Mouse (Mus musculus): ENCODE data around the gene Bcar3. TPM values are rescaled to one million over a fixed set of nuclear protein-coding genes. Genes with fewer than 3 reads are reported as not detected.

The Bcar3 gene
- polyA plus RNA-seq, 1 experiment from 2014 or later = 14.0 TPM

DNA sequence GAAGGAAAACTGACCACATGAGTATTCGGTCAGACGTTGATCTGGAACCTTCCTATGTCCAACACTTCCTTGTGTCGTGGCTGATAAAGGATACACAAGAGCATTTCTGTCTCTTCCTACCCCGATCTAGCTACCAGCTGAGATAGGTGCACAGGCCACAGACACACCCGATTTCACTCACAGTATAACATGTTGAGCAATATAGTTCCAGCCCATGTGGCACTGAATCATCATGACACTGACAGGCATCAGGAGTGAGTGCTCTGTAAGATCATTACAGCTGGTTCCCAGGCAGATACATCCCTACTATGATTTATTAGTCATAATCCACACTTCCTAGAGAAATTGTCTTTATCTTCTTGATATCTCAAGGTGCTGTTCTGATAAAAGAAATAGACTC lies 54.7 kb downstream of the Bcar3 start:
- no peaks in the 10 kb centered on the region for H3K36me3 ChIP-seq (ENCODE audit: insufficient read depth)
- peaks cover 5% of the 10 kb centered on the region for H3K4me1 ChIP-seq (ENCODE audit: insufficient read depth)
- ATAC-seq (ENCODE audit: insufficient read depth) (no peak), DNase-seq (no peak)
- H3K27me3 ChIP-seq (ENCODE audit: insufficient read depth, low read length) = no peaks in the 10 kb centered on the region
- H3K9ac ChIP-seq = no peak overlapping the region
- no peaks in the 10 kb centered on the region for H3K9me3 ChIP-seq (ENCODE audit: low read depth, low read length)
- no peak overlapping the region for H3K4me2 ChIP-seq
- H3K27ac ChIP-seq (ENCODE audit: low read depth) = no peak overlapping the region
- 78% methylated on average over 5 of the region's 5 CpGs for WGBS
- TF ChIP-seq CTCF (IDR thresholded peaks at IDR 0.05; ENCODE audit: low read depth) = no peak
- no peak overlapping the region for H3K4me3 ChIP-seq (ENCODE audit: low read depth, low read length)

DNA sequence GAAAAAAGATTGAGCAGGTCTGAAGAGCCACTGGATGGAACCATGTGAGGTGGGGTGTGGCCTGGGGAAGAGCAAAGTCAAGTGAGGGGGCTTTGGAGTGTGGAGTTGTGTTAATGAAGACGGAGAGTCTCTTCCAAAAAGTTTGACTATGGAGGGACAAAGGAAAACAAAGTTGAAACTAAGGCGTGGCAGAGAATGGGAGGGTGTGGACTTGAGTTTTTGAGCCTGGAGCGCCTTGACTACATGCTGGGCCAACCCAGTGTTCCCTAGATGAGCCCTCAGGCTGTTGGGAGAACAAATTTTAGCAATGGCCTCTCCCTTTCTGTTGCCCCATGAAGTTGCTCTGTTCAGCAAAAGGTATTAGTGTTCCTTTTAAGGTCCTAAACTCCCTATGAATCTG lies 58.9 kb downstream of the Bcar3 start:
- H3K27me3 ChIP-seq (ENCODE audit: insufficient read depth, low read length) = no peaks in the 10 kb centered on the region
- H3K9me3 ChIP-seq (ENCODE audit: low read depth, low read length) = no peaks in the 10 kb centered on the region
- H3K9ac ChIP-seq = no peak overlapping the region
- no peak overlapping the region for H3K4me2 ChIP-seq
- no peak overlapping the region for H3K27ac ChIP-seq (ENCODE audit: low read depth)
- no peak overlapping the region for H3K4me3 ChIP-seq (ENCODE audit: low read depth, low read length)
- no peaks in the 10 kb centered on the region for H3K36me3 ChIP-seq (ENCODE audit: insufficient read depth)
- no peak for TF ChIP-seq CTCF (IDR thresholded peaks at IDR 0.05; ENCODE audit: low read depth)
- ATAC-seq (ENCODE audit: insufficient read depth) (no peak), DNase-seq (no peak)
- WGBS = 85% methylated on average over 3 of the region's 3 CpGs
- no peaks in the 10 kb centered on the region for H3K4me1 ChIP-seq (ENCODE audit: insufficient read depth)

DNA sequence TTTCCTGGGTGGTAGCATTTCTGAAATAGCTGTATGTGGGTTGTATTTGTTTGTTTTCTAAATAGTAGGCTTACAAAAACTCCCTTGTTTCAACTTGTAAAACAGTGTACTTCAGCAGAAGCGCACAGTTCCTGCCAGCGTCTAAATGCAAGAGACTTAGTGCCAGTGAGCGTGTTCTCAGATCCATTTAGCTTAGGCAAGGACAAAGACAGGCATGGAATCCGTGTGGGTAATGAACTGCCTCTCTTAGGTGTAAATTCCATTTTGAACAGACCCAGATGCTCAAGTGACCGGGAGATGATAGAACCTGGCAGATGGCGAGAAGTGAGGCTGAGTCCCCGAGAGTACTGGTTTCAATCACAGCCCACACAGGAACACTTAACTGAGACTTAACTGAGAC lies 65.5 kb downstream of the Bcar3 start:
- Histone ChIP-seq H3K27me3 (ENCODE audit: insufficient read depth, low read length) (no peaks in the 10 kb centered on the region), H3K36me3 (ENCODE audit: insufficient read depth) (no peaks in the 10 kb centered on the region), H3K4me2 (no peak overlapping the region), H3K9me3 (ENCODE audit: low read depth, low read length) (no peaks in the 10 kb centered on the region), H3K4me1 (ENCODE audit: insufficient read depth) (peaks cover 3% of the 10 kb centered on the region; the same call in 1 of the 2 replicates), H3K9ac (no peak overlapping the region), H3K27ac (ENCODE audit: low read depth) (no peak overlapping the region), H3K4me3 (ENCODE audit: low read depth, low read length) (no peak overlapping the region)
- WGBS = 75% methylated on average over 7 of the region's 7 CpGs
- ATAC-seq (ENCODE audit: insufficient read depth) (no peak), DNase-seq (no peak)
- no peak for TF ChIP-seq CTCF (IDR thresholded peaks at IDR 0.05; ENCODE audit: low read depth)

DNA sequence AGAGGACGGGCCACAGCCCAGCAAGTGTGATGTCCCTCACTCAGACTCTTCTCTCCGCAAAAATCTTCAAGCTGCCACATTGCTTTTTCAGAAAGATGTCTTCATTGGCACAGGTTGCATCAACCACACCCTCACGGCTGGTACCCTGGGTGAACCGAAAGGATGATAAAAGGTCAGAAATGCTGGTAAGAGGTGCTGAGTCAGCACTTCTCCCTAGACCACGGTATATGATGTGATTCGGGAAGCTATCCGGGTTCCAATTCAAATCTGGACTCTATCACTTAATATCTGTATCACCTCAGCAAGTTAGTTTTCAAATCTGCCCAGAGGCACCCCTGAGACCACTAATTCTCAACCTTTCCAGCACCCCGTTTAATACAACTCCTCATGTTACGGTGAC lies 66.0 kb downstream of the Bcar3 start:
- Histone ChIP-seq H3K4me2 (no peak overlapping the region), H3K9ac (no peak overlapping the region), H3K27me3 (ENCODE audit: insufficient read depth, low read length) (no peaks in the 10 kb centered on the region), H3K9me3 (ENCODE audit: low read depth, low read length) (no peaks in the 10 kb centered on the region), H3K27ac (ENCODE audit: low read depth) (no peak overlapping the region), H3K4me1 (ENCODE audit: insufficient read depth) (peaks cover 9% of the 10 kb centered on the region), H3K36me3 (ENCODE audit: insufficient read depth) (no peaks in the 10 kb centered on the region), H3K4me3 (ENCODE audit: low read depth, low read length) (no peak overlapping the region)
- DNase-seq = no peak
- ATAC-seq (ENCODE audit: insufficient read depth) = no peak
- no peak for TF ChIP-seq CTCF (IDR thresholded peaks at IDR 0.05; ENCODE audit: low read depth)
- 89% methylated on average over 9 of the region's 9 CpGs for WGBS

DNA sequence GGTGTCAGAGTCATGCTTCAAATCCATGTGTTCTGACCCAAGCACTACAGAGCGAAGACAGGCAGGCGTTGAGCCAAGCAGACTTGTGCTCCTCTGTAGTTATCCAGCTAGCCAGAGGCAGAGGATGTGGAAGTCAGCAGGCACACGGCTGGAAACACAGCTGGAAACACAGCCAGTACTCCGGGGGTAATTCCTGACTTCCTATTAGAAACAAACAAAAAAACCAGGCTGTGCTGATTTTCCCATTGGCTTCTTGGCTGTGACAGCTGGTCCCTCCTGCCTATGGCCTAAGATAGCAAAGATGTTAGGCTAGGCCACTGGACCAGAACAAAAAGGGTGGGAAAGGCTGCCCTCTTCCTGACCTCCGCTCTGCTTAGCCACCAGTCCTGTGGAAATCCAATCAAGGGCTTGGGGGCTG lies 66.8 kb downstream of the Bcar3 start:
- no peak for TF ChIP-seq CTCF (IDR thresholded peaks at IDR 0.05; ENCODE audit: low read depth)
- Histone ChIP-seq H3K4me3 (ENCODE audit: low read depth, low read length) (no peak overlapping the region), H3K9me3 (ENCODE audit: low read depth, low read length) (no peaks in the 10 kb centered on the region), H3K36me3 (ENCODE audit: insufficient read depth) (no peaks in the 10 kb centered on the region), H3K4me1 (ENCODE audit: insufficient read depth) (peaks cover 16% of the 10 kb centered on the region), H3K4me2 (no peak overlapping the region), H3K27ac (ENCODE audit: low read depth) (no peak overlapping the region), H3K27me3 (ENCODE audit: insufficient read depth, low read length) (no peaks in the 10 kb centered on the region), H3K9ac (no peak overlapping the region)
- ATAC-seq (ENCODE audit: insufficient read depth) = no peak
- peak; percentile 38 for DNase-seq
- 32% methylated on average over 5 of the region's 5 CpGs for WGBS

DNA sequence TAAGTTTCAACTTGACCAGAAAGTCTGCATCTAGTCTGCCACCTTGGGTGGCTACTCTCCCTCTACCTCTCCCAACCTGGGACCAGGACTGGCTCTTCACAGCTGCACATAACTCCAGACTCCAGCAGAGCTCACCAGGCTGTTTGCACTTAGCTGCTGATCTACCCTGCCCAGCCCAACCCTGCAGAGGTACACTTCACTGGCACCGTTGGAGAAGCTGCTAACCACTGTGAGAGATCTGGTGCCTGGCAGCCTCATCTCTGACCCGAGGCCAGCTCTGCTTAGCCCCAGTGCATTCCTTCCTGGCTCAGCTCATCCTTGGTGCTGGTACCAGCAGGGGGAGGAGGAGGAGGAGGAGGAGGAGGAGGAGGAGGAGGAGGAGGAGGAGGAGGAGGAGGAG lies 68.8 kb downstream of the Bcar3 start:
- TF ChIP-seq CTCF (IDR thresholded peaks at IDR 0.05; ENCODE audit: low read depth) = no peak
- Histone ChIP-seq H3K4me1 (ENCODE audit: insufficient read depth) (peaks cover 17% of the 10 kb centered on the region), H3K4me2 (no peak overlapping the region), H3K9me3 (ENCODE audit: low read depth, low read length) (no peaks in the 10 kb centered on the region), H3K27me3 (ENCODE audit: insufficient read depth, low read length) (no peaks in the 10 kb centered on the region), H3K4me3 (ENCODE audit: low read depth, low read length) (no peak overlapping the region), H3K27ac (ENCODE audit: low read depth) (no peak overlapping the region), H3K9ac (no peak overlapping the region), H3K36me3 (ENCODE audit: insufficient read depth) (no peaks in the 10 kb centered on the region)
- DNase-seq (peak; percentile 35), ATAC-seq (ENCODE audit: insufficient read depth) (no peak)
- 17% methylated on average over 2 of the region's 2 CpGs for WGBS

DNA sequence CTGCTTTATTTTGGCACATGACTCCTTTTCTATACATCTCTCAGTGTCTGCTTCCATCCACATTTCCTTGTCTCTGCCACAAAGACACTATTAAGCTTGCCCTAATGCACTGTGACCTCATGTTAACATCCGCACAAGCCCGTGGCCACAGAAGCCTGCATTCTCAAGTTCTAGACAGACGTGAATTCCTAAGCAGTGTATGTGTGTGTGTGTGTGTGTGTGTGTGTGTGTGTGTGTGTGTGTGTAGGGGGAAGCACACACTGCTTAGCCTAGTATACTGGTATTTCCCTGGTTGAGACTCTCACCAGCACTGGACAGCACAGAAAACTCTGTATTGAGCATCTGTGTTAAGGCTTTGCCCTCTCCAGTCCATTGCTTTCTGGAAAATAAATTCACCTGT lies 70.6 kb downstream of the Bcar3 start:
- Histone ChIP-seq H3K4me3 (ENCODE audit: low read depth, low read length) (no peak overlapping the region), H3K4me1 (ENCODE audit: insufficient read depth) (peaks cover 17% of the 10 kb centered on the region), H3K27me3 (ENCODE audit: insufficient read depth, low read length) (no peaks in the 10 kb centered on the region), H3K4me2 (no peak overlapping the region), H3K36me3 (ENCODE audit: insufficient read depth) (no peaks in the 10 kb centered on the region), H3K9me3 (ENCODE audit: low read depth, low read length) (no peaks in the 10 kb centered on the region), H3K27ac (ENCODE audit: low read depth) (0 out of 2 replicates have a peak overlapping the region, but pooled peaks have one; percentile 50), H3K9ac (no peak overlapping the region)
- DNase-seq (peak; percentile 27), ATAC-seq (ENCODE audit: insufficient read depth) (peak; percentile 26; the same call in 1 of the 2 replicates)
- TF ChIP-seq CTCF (IDR thresholded peaks at IDR 0.05; ENCODE audit: low read depth) = no peak
- WGBS = 22% methylated on average over 3 of the region's 3 CpGs

DNA sequence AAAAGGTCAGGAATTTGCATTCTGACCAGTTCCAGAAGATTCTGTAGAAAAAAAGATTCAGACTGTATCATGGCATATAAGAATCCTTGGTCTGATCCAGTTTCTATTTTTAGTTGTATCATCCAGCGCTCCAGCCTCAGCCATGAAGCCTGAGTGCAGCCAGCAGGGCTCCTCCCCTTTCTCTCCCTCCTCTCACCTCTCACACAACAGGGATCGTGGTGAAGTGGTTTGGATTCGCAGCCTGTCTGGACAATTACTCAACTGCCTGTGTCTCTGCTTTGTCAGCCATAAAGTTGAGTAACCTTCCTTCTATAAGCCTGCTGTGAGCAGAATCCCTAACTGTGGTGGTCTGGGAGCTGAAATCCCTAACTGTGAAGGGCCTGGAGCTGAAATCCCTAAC lies 71.4 kb downstream of the Bcar3 start:
- H3K4me2 ChIP-seq = no peak overlapping the region

More for the DNA sequence above, 71.4 kb downstream of the Bcar3 start:
- no peak for TF ChIP-seq CTCF (IDR thresholded peaks at IDR 0.05; ENCODE audit: low read depth)
- Histone ChIP-seq H3K9ac (no peak overlapping the region), H3K4me3 (ENCODE audit: low read depth, low read length) (no peak overlapping the region), H3K4me1 (ENCODE audit: insufficient read depth) (peaks cover 17% of the 10 kb centered on the region), H3K9me3 (ENCODE audit: low read depth, low read length) (no peaks in the 10 kb centered on the region), H3K27me3 (ENCODE audit: insufficient read depth, low read length) (no peaks in the 10 kb centered on the region), H3K27ac (ENCODE audit: low read depth) (peak overlapping the region; percentile 72), H3K36me3 (ENCODE audit: insufficient read depth) (no peaks in the 10 kb centered on the region)
- WGBS = 4% methylated on average over 3 of the region's 3 CpGs
- peak; percentile 84 for ATAC-seq (ENCODE audit: insufficient read depth)
- DNase-seq = peak; percentile 72
